Mouse (Mus musculus): Measurements from ENCODE around the gene Traf4.

DNA sequence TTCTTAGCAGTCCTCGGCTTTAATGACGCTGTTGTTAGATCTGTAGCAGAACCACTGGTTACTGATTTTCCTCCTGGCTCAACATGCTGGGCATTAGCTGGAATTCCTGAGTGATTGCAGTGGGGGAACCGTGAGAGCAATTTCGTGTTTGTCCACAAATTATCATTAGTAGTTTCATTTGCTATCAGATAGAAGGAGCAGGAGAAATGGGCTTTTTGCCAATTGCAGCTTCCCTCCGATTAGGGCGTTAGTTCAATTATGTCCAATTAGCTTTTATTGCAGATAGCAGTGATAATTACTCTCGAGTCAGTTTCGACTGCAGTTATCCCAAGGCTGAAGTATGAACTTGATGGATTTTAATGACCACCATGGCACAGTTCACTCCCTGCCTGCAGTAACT, 35.9 kb downstream of the Traf4 start:
- no peak for TF ChIP-seq CTCF (IDR thresholded peaks at IDR 0.05 in 2 of 3, conservative IDR thresholded peaks at IDR 0.05 in 1 of 3; ENCODE audit: control insufficient read depth in 1 of 3, insufficient read depth in 1 of 3, low read depth in 2 of 3, low read length in 3 of 3, poor library complexity in 1 of 3, severe bottlenecking in 1 of 3)
- no peak for TF ChIP-seq POLR2A (IDR thresholded peaks at IDR 0.05; ENCODE audit: control insufficient read depth in 1 of 2, insufficient read depth in 1 of 2, low read depth in 1 of 2, low read length in 2 of 2, poor library complexity in 1 of 2)
- TF ChIP-seq TCF12 (IDR thresholded peaks at IDR 0.05; ENCODE audit: low read depth, low read length) = 0 out of 2 replicates have a peak, but pooled peaks have one; percentile 41
- TF ChIP-seq TAL1 (IDR thresholded peaks at IDR 0.05; ENCODE audit: low read length) = no peak
- no peak for TF ChIP-seq E2F4 (IDR thresholded peaks at IDR 0.05; ENCODE audit: borderline replicate concordance, low read depth, low read length)
- TF ChIP-seq MAX (IDR thresholded peaks at IDR 0.05; ENCODE audit: low read length) = no peak
- peak; percentile 64; the same call in 1 of the 2 replicates for TF ChIP-seq GATA1 (IDR thresholded peaks at IDR 0.05; ENCODE audit: low read depth, low read length)
- no peak for TF ChIP-seq GABPA (IDR thresholded peaks at IDR 0.05; ENCODE audit: low read depth, low read length)
- no peak for TF ChIP-seq ZNF384 (IDR thresholded peaks at IDR 0.05; ENCODE audit: low read depth, low read length)
- TF ChIP-seq EP300 (IDR thresholded peaks at IDR 0.05; ENCODE audit: low read depth in 1 of 2, low read length in 2 of 2) = peak; percentile 55 to 56; a peak in 3 of 4 replicates
- TF ChIP-seq SIN3A (IDR thresholded peaks at IDR 0.05; ENCODE audit: low read length) = peak; percentile 46
- TF ChIP-seq UBTF (IDR thresholded peaks at IDR 0.05; ENCODE audit: borderline replicate concordance, insufficient read depth, low read depth, low read length) = no peak
